In the genomic region with DNA sequence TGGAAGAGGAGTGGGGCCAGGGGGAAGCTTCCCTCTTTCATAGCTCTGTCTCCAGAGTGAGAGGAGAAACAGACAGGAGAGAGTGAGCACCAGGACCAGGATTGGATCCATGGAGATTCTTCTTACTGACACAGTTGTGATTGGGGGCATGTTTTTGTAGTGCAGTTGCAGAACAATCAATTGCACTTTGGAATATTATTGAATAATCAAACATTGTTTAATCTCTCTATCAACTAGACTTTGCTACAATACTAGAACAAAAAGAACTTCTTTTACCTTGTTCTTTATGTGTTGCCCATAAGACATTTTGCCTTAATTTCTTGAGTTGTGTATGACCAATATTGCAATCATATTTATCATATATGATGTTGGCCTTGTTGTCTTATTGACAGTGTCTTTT, we compare ENCODE assay signal across 47 mouse cellular contexts. TPM values are rescaled to one million over a fixed set of nuclear protein-coding genes. Genes with fewer than 3 reads are reported as not detected.
"Had no signal": no experiment of that assay in that cellular context is flagged by ENCODE, and none has a peak within 500 bp of the region (broad histone marks: within the 10 kb centered on the region; RNA-seq: fewer than 3 reads in every experiment).

A gene (minus strand): TSS at position 127 of the 400 bp plus-strand sequence.

- DNase-seq: left cerebral cortex, postnatal 4 days; liver; liver, embryonic 13.5 days; lung, adult 18-20 months; lung, adult 2 months; lung, embryonic 14.5 days; lung, postnatal 10 days; lung, postnatal 14 days; lung, postnatal 36 days; lung, postnatal 4 days; midbrain, embryonic 14.5 days had no signal

- H3K4me2 ChIP-seq: limb, embryonic 12.5 days; limb, embryonic 13.5 days; limb, embryonic 15.5 days; liver, embryonic 11.5 days; liver, embryonic 12.5 days; liver, embryonic 13.5 days; liver, embryonic 15.5 days; lung, embryonic 14.5 days; lung, embryonic 15.5 days; midbrain, embryonic 11.5 days; midbrain, embryonic 12.5 days; midbrain, embryonic 13.5 days; midbrain, embryonic 15.5 days; neural tube, embryonic 12.5 days had no signal

- H3K27me3 ChIP-seq: limb, embryonic 12.5 days; limb, embryonic 13.5 days; limb, embryonic 15.5 days; liver, embryonic 12.5 days; liver, embryonic 13.5 days; liver, embryonic 15.5 days; lung, embryonic 15.5 days; megakaryocyte, embryonic 14.5 days; midbrain, embryonic 12.5 days; midbrain, embryonic 13.5 days; midbrain, embryonic 15.5 days; neural tube, embryonic 12.5 days had no signal

- H3K4me1 ChIP-seq: limb, embryonic 10.5 days; limb, embryonic 12.5 days; limb, embryonic 13.5 days; limb, embryonic 15.5 days; liver, embryonic 12.5 days; liver, embryonic 13.5 days; liver, embryonic 15.5 days; lung, embryonic 15.5 days; megakaryocyte, embryonic 14.5 days; midbrain, embryonic 10.5 days; midbrain, embryonic 12.5 days; midbrain, embryonic 13.5 days; midbrain, embryonic 15.5 days; neural tube, embryonic 12.5 days had no signal

- H3K27ac ChIP-seq: left cerebral cortex, adult 2 months; limb, embryonic 10.5 days; limb, embryonic 12.5 days; limb, embryonic 13.5 days; limb, embryonic 15.5 days; liver, embryonic 12.5 days; liver, embryonic 13.5 days; liver, embryonic 14.5 days; liver, embryonic 15.5 days; lung, embryonic 15.5 days; macrophage; midbrain, embryonic 10.5 days; midbrain, embryonic 12.5 days; midbrain, embryonic 13.5 days; midbrain, embryonic 15.5 days; neural tube, embryonic 12.5 days had no signal

- H3K4me3 ChIP-seq: left cerebral cortex, adult 2 months; limb, embryonic 10.5 days; limb, embryonic 12.5 days; limb, embryonic 13.5 days; limb, embryonic 15.5 days; liver, embryonic 12.5 days; liver, embryonic 13.5 days; liver, embryonic 15.5 days; lung, embryonic 15.5 days; megakaryocyte, embryonic 14.5 days; midbrain, embryonic 10.5 days; midbrain, embryonic 12.5 days; midbrain, embryonic 13.5 days; midbrain, embryonic 15.5 days; myocyte; neural tube, embryonic 12.5 days had no signal

- H3K9me3 ChIP-seq: limb, embryonic 10.5 days; limb, embryonic 13.5 days; limb, embryonic 15.5 days; liver, embryonic 12.5 days; liver, embryonic 13.5 days; liver, embryonic 15.5 days; lung, embryonic 15.5 days; midbrain, embryonic 10.5 days; midbrain, embryonic 12.5 days; midbrain, embryonic 13.5 days; midbrain, embryonic 15.5 days; neural tube, embryonic 12.5 days had no signal

- H3K36me3 ChIP-seq: limb, embryonic 10.5 days; limb, embryonic 12.5 days; limb, embryonic 13.5 days; limb, embryonic 15.5 days; liver, embryonic 12.5 days; liver, embryonic 13.5 days; liver, embryonic 15.5 days; lung, embryonic 15.5 days; midbrain, embryonic 10.5 days; midbrain, embryonic 12.5 days; midbrain, embryonic 13.5 days; midbrain, embryonic 15.5 days; neural tube, embryonic 12.5 days had no signal

- ATAC-seq: liver, embryonic 12.5 days; lung, postnatal 0 days; midbrain, embryonic 13.5 days; midbrain, embryonic 15.5 days; midbrain, embryonic 16.5 days had no signal

- H3K9ac ChIP-seq: limb, embryonic 12.5 days; limb, embryonic 13.5 days; limb, embryonic 15.5 days; liver, embryonic 12.5 days; liver, embryonic 13.5 days; liver, embryonic 14.5 days; liver, embryonic 15.5 days; lung, embryonic 14.5 days; lung, embryonic 15.5 days; midbrain, embryonic 12.5 days; midbrain, embryonic 13.5 days; midbrain, embryonic 15.5 days; neural tube, embryonic 12.5 days had no signal

RNA-seq across cellular contexts. Expression of the gene that starts here (rescaled TPM):
- total RNA-seq: left cerebral cortex, adult 2 months; left cerebral cortex, adult 8-10 months; left cerebral cortex, postnatal 10 days; left cerebral cortex, postnatal 14 days; left cerebral cortex, postnatal 25 days; left cerebral cortex, postnatal 36 days; left cerebral cortex, postnatal 4 days; megakaryocyte progenitor cell, adult 5-6 weeks; megakaryocyte, adult 5-6 weeks; megakaryocyte-erythroid progenitor cell, adult 5-6 weeks; midbrain, postnatal 0 days; monocyte, adult 5-6 weeks had no signal
- polyA plus RNA-seq: limb, embryonic 10.5 days; limb, embryonic 11.5 days; limb, embryonic 12.5 days; limb, embryonic 13.5 days; limb, embryonic 14.5 days; limb, embryonic 15.5 days; liver, embryonic 11.5 days; liver, embryonic 12.5 days; liver, embryonic 13.5 days; liver, embryonic 14.5 days; liver, embryonic 15.5 days; liver, embryonic 16.5 days; lung, adult 2 months; lung, embryonic 14.5 days; lung, embryonic 15.5 days; lung, embryonic 16.5 days; lung, postnatal 0 days; macrophage; midbrain, embryonic 10.5 days; midbrain, embryonic 11.5 days; midbrain, embryonic 12.5 days; midbrain, embryonic 13.5 days; midbrain, embryonic 14.5 days; midbrain, embryonic 15.5 days; midbrain, embryonic 16.5 days; midbrain, postnatal 0 days; myocyte; neural tube, embryonic 11.5 days; neural tube, embryonic 12.5 days had no signal
